Mouse (Mus musculus) lung, embryonic 16.5 days (tissue): ENCODE measurements at regions not wholly inside any gene's neighbourhood (a gene's known extent, or its start where the extent isn't known, plus 50 kb on each side); places are given as distances from the start of the nearest gene placed in this dataset.
"Not testable (repeated sequence)": the region's sequence is repeated elsewhere in the genome, so short reads cannot be mapped to it uniquely, and the experiment has no call there.

ENCODE experiments used
- ATAC-seq: fragments of 200-750 bp; cut with Nextera tagmentation; 2 replicates; pipeline ENCODE4 v1.8.0; 2017; ENCODE audit warnings: low read depth, mild to moderate bottlenecking, moderate library complexity
- H3K27ac ChIP-seq: fragments of 300-500 bp; sonication (generic); 2 replicates; pipeline ENCODE4 v1.5.1; 2014; ENCODE audit warnings: mild to moderate bottlenecking, control low read depth, low read length
- H3K27me3 ChIP-seq: fragments of 300-500 bp; sonication (generic); 2 replicates; pipeline ENCODE4 v1.6.1; 2014; ENCODE audit warnings: low read depth, low read length, mixed read lengths; ENCODE audit not compliant: control insufficient read depth, insufficient read depth
- H3K36me3 ChIP-seq: fragments of 300-500 bp; sonication (generic); 2 replicates; pipeline ENCODE4 v1.6.1; 2014; ENCODE audit warnings: low read length; ENCODE audit not compliant: control insufficient read depth, insufficient read depth
- H3K4me1 ChIP-seq: fragments of 300-500 bp; sonication (generic); replicated peaks from 2 replicates; pipeline ENCODE4 v1.6.1; 2014; ENCODE audit warnings: low read length, mixed read lengths; ENCODE audit not compliant: control insufficient read depth, insufficient read depth
- H3K4me2 ChIP-seq: fragments of 300-500 bp; sonication (generic); 2 replicates; pipeline ENCODE4 v1.6.1; 2014; ENCODE audit warnings: low read depth, low read length, control low read depth
- H3K4me3 ChIP-seq: fragments of 300-500 bp; sonication (generic); 2 replicates; pipeline ENCODE4 v1.5.1; 2014; ENCODE audit warnings: mild to moderate bottlenecking, low read length, control low read depth
- H3K9ac ChIP-seq: fragments of 300-500 bp; sonication (generic); 2 replicates; pipeline ENCODE4 v1.6.1; 2014; ENCODE audit warnings: low read length, control low read depth
- H3K9me3 ChIP-seq: fragments of 300-500 bp; sonication (generic); 2 replicates; pipeline ENCODE4 v1.6.1; 2016; ENCODE audit warnings: low read length; ENCODE audit not compliant: control insufficient read depth
- WGBS: fragments of 180-500 bp; shearing (Covaris S2); extraction: QIAGEN DNeasy Blood & Tissue Kit; methylation state at CpG from one replicate; pipeline ENCODE4 v1.1.7; 2014; 5-methylcytosine and 5-hydroxymethylcytosine counted together

GRCm38 (mm10) chr17:69879958-69880357 lies 88.9 kb upstream of the Dlgap1 start:
- H3K36me3 ChIP-seq, H3K27me3 ChIP-seq, ATAC-seq, H3K4me3 ChIP-seq, H3K4me2 ChIP-seq, H3K27ac ChIP-seq, H3K9ac ChIP-seq, H3K9me3 ChIP-seq, H3K4me1 ChIP-seq: not testable (repeated sequence)
- WGBS, result 82% methylated on average over 8 of the region's 8 CpGs

- no peak overlapping the region for H3K9ac ChIP-seq
- 46% methylated on average over 4 of the region's 4 CpGs for WGBS
Observed at GRCm38 (mm10) chr17:69893980-69894379, 74.9 kb upstream of the Dlgap1 start.

More at GRCm38 (mm10) chr17:69893980-69894379, 74.9 kb upstream of the Dlgap1 start:
- no peak overlapping the region for H3K4me3 ChIP-seq
- no peaks in the 10 kb centered on the region for H3K27me3 ChIP-seq
- H3K36me3 ChIP-seq, result no peaks in the 10 kb centered on the region
- no peak for ATAC-seq
- H3K9me3 ChIP-seq, result no peaks in the 10 kb centered on the region
- no peaks in the 10 kb centered on the region for H3K4me1 ChIP-seq
- no peak overlapping the region for H3K4me2 ChIP-seq
- no peak overlapping the region for H3K27ac ChIP-seq
